Mouse (Mus musculus) kidney, adult 9 months (tissue): Measurements from ENCODE around the gene Axin1.

Experiments used
- DNase-seq: peaks from one replicate; pipeline ENCODE4 v3.0.0; 2022

Gene Axin1

DNA sequence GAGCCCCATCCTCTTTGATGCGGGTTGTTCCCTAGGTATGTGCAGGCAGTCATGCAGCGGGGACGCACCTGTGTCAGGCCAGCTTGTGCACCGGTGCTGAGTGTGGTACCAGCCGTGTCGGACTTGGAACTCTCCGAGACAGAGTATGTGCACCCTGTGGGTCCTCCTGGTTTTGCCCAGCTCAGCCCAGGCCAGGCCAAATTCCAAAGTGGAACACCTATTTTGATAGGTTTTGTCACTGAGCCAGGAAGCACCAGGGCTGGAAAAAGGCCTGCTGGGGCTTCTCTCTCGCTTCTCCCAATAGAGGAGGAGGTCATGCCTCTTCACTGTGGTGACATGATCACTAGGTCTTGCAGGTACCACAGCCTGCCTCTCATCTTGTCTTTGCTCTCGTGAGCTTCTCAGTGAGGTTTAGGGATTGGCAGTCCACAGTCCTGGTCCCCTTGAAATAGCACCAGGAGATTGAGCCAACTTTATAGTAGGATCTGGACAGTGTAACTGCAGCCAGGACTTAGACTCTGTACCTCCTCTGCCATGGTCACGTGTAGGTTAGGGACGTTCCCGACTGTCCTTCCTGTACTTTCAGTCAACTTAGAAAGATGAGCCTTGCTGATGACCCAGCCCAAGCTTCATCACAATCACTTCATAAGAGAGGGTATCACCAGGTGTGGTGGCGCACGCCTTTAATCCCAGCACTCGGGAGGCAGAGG lies 54.1 kb downstream of the Axin1 start:
- DNase-seq = peak; percentile 91

DNA sequence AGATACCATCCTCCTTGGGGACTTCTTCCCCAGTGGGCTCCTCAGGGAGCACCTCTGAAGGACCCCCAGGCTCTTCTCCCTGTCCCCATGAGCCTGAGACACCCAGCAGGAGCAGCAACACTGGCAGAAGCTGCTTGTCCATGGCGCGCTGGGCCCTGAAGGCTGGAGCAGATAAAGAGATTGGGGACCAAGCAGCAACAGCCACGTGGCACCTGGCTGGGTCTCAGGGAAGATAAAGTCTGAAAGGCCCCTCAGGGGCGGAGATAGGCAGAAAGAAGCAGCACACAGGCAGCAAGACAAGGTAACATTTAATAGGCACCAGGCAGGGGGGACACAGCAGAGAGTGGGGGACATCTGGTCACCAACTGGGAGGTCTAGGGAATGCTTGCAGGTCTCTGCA lies 60.4 kb downstream of the Axin1 start, which contains the start of gene Pdia2:
TSS of gene Pdia2 (minus strand) at position 196 of the 400 bp plus-strand sequence.
- DNase-seq = no peak

DNA sequence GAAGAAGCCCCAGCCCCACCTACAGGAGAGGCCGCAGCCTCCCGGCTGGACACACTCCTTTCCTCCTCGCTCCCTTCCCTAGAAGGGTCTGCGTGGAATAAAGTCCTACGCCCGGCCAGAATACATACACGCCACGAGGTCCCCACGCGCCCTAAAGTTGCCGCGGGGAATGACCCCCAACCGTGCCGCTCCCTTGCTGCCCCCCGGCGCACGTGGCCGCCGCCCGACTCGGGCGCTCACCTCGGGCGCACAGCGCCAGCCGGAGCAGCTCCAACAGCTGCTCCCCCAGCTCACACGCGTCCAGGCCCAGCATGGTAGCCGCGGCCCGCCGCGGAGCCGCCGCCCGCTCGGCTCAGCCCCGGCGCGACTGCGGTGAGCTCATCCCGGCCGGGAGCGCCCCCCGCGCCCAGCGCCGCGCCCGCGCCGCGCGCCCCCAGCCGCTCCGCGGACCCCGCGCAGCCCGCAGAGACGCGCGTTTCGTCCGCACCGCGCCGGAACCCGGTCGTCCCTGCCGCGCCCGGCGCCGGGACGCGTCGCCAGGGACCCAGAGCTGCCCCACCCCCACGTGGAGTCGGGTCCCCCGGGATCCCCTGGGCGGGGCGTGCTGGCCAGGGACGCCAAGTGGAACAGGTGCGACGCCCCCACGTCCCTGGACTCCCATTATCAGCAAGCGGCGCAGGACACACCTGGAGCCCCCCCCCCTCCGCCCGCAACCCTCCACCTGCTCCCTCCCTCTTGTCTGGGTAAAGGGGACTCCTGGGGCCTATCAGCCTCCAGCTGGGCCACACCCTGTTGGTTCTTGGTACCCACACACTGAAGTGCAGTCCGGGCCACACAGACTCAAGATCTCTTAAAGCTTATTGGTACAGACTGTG lies 62.6 kb downstream of the Axin1 start:
- DNase-seq = no peak

DNA sequence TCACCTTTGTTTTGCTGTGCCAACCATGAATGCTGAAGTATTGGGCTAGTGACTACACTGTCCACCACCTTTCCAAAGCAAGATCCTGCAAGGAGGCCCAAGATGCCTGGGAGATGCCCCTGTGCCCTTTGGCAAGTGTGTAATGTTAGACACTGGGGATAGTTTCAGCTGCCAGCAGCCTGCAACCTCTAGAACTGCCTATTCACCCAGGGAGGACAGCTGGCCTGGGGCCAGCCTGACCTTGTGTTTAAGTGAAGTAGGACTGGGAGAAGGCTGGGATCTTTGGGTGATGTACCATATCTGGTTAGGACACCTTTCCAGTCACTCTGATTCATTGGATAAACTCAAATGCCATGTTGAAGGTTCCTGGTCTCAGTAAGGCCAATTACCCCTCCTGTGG lies 63.5 kb downstream of the Axin1 start:
- peak; percentile 43 for DNase-seq

DNA sequence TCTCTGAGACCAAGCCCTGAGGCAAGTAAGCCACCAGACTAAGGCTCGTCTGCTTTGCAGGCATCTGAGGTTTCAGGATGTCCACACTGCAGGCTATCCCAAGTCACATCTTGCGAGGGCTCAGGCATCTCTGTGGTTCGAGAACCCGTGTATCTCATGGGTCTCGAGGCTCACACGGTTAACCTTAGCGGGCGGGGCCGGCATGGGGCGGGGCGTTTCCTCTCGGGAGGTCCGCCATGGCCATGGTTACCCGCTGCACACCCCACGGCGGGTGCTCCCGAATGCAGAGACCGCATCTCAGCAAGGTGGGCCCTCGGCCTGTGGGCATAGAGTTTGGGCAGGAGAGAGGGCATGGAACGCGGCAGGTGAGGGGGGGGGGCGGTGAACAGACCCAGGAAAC lies 64.2 kb downstream of the Axin1 start, which contains the start of gene Rgs11:
TSS of gene Rgs11 (plus strand) at position 215 of the 400 bp plus-strand sequence.
- no peak for DNase-seq

DNA sequence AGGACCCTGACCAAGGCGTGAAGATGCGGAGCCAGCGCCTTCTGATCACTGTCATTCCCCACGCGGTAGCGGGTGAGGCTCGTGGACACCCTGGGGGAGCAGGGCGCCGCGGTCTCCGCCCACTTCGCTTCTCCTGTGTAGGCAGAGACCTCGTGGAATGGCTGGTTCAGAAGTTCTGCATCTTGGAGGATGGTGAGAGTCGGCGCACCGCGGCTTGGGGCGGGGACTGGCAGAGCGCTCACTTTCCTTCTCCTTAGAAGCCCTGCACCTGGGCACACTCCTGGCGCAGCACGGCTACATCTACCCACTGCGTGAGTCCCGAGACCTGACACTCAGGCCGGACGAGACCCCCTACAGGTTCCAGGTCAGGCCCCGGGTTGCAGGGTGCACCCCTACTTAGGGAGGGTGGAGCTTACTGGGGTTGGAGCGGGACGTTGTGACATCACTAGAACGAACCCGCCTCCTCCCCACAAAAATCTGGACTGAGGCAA lies 64.9 kb downstream of the Axin1 start:
- DNase-seq = peak; percentile 35

DNA sequence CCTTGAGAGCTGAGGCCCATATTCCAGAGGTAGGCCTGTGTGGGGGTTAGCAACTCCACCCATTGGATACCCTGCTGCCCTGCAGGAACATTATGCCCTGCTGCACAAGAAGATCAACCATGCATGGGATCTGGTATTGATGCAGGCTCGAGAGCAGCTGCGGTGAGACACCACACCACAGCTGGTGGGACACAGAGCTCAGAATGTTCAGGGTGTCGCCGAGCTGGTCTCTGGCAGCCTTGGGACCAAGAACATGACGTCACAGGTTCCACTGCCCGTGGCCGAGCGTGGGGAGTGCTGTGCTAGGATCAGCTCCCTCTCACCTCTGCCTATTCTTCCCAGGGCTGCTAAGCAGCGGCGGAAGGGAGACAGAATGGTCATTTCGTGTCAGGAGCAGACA lies 66.3 kb downstream of the Axin1 start:
- DNase-seq = no peak

DNA sequence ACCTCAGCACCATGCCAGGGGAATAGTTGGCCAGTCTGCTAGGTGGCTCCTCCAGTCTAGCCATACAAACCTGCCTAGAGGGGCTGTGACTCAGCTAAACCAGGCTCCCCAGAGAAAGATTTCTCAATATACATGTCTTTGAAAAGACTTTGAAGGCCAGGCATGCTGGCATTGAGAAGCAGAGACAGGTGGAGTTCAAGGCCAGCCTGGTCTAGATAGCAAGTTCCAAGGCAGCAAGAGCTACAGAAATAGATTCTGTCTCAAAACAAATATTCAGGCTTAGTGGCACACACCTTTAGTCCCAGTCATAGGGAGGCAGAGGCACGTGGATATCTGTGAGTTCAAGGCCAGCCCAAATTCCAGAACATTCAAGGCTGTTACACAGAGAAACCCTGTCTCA lies 67.9 kb downstream of the Axin1 start:
- no peak for DNase-seq

DNA sequence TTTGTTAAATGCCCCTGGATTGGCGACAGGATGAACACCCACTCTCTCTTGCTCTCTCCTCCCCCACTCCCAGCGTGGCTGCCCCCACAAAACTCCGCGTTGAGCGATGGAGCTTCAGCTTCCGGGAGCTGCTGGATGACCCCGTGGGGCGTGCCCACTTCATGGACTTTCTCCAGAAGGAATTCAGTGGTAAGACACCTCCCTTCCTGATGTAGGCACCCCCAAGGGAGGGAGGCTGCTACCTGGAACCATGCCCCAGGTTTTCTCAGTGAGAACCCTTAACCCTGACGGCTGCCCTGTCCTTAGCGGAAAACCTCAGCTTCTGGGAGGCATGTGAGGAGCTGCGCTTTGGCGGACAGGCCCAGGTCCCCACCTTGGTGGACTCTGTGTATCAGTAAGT lies 69.2 kb downstream of the Axin1 start, which contains the start of gene Arhgdig:
TSS of gene Arhgdig (minus strand) at position 101 of the 400 bp plus-strand sequence.
- DNase-seq = no peak

DNA sequence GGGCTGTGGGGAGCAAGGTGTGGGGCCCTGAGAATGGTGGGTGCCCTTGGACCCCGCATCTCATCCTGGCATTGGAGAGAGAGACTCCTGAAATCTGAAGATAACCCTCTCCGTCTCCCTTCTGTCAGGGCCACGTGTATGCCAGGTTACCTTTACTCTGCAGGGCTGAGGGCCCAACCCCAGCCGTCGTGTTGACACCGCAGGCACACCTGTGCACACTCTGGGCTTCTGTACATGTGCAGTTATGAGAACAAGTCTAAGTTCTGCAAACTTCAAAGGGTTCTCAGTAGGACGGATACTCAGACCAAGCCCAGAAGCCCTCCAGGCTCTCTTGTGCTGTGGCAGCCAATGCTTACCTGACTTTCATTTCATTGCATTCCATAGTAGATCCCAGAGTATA lies 73.8 kb downstream of the Axin1 start:
- DNase-seq = no peak

DNA sequence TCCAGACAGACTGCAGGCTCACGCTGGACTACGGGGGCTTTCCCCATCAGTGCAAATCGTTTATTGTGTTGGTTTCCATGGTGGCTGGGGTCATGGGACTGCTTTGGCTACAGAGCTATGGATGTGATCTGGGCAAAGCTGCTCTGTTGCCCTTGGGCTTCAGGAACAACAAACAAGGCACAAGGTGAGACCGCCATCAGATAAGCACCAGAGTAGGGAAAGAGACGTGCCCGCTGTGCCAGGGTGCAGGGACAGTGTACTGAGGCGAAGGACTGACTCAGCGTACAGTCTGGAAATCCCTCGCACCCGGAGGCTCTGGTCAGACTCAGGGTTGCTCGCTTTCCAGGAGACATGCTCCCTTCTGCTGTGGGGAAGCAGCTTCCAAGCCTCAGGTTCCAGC lies 74.2 kb downstream of the Axin1 start:
- DNase-seq = no peak

DNA sequence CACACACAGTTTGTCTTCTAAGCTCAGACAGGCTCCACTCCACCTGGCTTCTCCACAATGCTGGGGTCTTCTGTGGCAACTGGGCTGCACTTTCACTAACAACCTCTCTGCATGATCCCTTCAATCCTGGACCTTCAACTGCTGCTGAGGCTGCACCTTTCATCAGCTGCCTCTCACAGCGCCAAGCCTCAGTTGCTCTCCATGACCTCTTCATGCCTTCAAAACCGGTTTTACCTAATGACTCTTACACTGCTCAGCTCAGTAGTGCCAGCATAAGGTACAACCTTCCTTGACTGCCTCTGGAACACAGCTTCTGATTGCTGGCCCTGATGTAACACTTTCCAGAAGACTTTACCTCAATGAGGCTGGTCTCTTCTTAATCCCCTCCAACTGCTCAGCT lies 83.0 kb downstream of the Axin1 start:
- DNase-seq = peak; percentile 34

DNA sequence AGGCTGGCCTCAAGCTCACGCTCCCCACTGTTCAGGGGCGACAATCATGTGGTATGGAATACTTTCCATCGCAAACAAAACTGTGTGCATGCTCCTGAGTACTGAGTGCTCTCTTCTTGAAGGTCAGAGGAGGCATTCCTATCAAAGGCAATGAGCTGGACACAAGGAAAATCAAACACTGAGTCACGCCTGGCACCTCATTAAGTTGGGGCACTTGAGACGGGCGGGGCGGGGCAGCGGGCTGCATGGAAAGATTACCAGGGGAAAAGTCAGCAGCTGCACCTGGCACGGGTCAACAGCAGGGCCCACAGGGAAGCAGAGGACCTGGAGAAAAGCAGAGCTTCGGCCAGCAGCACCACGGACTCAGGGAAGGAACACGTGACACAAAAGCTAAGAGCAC lies 86.7 kb downstream of the Axin1 start:
- DNase-seq = peak; percentile 74

DNA sequence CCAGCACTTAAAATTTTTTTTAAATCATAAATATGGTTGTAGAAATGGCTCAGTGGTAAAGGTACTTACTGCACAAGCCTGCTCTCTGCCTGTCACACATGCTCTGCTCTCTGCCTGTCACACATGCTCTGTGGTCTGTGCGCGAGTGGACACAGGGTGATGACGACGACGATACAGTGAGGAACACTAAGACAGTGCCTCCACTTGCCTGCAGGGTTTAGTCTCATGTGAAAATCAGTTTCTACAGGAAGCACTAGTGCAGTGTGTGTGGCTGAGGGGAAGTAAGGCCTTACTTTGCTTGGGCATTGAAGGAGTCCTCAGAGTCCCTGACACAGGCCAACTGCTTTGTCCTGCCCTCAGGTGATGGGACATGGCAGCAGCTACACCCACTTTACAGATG lies 91.3 kb downstream of the Axin1 start:
- DNase-seq = no peak

DNA sequence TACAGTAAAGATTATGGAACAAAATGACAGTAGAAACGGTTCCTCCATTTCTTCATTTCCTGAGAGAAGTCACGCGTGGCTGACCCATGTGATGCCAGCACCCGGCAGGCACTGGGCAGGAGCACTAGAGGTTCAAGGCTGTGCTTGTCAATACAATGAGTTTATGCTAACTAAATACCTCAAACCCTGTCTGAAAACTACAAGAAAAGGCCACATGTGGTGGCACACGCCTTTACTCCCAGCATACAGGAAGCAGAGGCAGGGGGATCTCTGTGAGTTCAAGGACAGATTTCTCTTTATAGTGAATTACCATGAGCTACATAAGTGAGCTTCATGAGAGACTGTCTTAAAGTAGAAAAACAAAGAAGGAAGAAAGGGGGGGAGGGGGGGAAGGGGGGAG lies 92.7 kb downstream of the Axin1 start:
- DNase-seq = no peak

DNA sequence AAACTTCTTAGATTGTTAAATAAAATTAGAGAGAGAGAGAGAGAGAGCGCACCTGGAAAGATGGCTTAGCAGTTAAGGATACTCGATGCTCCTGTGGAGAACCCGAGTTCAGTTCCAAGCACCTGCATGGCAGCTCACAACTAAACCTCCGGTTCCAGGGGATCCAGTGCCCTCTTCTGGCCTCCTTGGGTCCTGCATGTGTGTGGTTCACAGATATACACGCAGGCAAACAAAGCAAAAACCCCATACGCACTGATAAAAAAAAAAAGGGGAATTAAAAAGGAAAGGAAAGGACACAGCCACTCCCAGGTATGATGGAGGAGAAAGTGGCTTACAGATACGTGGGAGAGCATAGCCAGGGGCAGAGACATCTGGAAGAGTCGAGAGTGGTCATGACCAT lies 94.4 kb downstream of the Axin1 start:
- no peak for DNase-seq

DNA sequence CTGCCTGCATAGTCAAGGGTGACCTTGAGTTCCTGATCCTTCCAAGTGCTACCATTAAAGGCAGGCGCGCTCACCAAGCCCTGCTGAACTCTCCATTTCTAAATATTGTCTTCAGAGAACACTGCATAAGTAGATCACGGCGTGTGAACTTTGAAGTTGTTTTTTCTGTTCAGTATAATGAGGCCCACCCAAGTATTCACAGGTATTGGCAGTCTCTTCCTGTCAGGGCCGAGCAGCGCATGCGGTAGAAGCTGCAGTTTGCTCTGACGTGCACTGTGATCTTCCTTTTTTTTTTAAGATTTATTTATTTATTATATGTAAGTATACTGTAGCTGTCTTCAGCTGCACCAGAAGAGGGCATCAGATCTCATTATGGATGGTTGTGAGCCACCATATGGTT lies 95.9 kb downstream of the Axin1 start:
- DNase-seq = no peak

DNA sequence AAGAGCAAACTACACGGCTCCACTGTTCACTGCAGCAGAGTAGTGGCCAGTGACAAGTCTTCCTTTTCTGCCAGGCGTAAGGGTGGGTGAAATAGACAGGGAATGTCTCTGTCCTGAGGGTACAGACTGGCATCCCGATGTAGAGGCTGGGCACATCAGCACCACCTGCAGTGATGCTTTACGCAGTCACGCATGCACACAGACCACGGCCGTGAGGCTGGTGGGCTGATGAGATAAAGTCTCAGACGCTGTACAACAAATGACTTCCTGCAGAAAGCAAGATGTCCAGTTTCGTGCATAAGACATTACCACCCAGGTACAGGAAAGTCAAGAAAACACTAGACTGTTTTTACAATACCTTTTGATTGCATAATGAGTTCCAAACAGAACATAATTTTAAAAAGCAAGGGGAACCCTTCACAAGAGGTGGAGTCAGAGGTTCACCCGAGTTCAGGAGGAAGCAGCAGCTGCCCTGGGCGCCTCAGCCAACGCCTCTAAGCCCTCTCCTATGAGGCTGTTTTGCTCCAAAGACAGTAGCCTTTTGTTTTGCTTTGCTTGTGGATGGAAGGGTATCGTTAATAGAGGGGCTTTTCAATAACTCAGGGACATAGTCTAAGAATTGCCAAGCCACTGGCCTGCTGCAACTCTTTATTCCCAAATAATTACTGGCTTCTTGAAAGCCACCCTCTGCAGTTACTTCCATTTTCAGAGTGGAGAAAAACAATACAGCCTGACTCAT lies 96.8 kb downstream of the Axin1 start:
- DNase-seq = no peak

DNA sequence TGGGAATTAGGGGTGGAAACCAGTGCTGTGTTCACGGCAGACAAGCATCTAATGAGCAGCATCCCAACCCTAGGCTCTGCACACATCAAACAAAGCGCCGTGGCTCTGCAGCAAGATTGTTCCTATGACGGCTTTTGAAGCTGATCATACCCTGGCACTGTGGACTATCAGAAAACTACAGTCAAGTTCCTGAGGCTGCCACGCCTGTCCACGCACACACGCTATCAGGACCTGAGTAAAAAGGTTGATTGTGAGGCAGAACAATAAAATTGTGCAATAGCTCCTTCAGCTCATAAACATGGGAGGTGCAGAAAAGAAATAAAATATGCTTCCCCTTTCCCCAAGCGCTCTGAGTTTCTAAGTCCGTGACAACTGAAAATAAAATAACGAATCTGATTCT lies 99.2 kb downstream of the Axin1 start:
- no peak for DNase-seq

DNA sequence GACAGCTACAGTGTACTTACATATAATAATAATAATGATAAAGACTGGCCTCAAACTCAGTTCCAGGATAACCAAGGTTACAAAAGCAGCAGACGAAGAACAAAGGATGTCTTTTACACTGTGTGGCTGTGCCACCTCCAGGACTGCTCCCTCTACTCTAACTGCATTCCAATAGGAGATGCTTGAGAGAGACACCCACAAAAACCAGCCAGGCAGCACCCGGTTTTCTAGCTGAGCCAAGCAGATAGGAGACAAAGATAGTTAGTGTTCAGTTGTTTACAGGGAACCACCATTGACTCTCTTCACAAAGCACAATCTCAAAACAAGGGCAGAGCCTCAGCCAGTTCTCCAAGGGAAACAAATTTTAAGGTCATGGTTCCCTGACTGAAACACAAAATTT lies 101.1 kb downstream of the Axin1 start:
- no peak for DNase-seq

DNA sequence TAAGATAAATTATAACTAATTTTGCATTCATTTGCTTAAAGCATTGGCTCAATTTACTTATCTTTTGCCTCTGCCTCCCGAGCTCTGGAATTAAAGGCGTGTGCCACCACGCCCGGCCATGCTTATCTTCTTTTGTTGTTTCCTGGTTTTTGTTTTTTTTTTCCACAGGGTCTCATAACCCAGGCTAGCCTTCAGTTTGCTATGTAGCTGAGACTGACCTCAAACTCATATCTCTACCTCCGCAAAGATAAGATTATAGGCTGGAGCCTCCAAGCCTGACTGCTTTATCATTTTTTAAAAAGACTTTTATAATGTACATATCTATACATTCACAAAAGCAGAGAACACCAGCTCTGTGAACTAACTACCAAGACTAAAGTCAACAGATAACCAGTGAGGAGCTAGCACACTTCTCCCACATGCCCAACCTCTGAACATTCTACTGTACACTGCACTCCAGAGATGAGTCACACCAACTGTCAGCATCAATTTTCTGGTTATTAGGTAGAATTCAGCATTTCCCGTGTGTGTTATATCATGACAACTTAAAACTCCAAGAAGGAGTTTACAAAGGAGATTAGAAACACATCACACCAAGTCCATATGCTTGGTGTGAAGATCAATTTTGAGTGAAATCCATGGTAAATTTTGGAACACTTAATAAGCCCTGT lies 101.8 kb downstream of the Axin1 start:
- no peak for DNase-seq

DNA sequence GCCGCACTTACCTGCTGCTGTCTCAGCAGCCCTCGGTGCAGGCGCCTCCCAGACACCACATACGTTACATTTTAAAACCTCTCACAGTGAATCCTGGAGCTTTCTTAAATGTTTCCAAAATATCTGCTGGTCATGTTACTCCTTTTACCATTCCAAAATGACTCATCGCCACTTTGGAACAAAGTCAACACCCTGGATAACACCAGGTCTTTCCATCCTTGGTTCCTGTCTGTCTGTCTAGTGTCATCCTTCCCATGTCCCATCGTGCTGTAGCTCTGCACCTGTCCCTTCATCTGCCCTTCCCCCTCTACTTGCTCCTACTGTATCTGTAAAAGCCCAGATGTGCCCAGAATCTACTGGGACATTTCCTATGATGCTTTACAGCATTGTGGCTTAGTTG lies 102.5 kb downstream of the Axin1 start:
- no peak for DNase-seq
